Mouse (Mus musculus) cerebellum, adult 9-11 months (tissue): Measurements from ENCODE around the gene Slco2a1.

Experiments
- DNase-seq: peaks from one replicate; pipeline ENCODE4 v3.0.0; 2022

Slco2a1 gene

GRCm38 (mm10) chr9:103038705-103039104 is 50.2 kb downstream of the Slco2a1 start:
- DNase-seq, result no peak

GRCm38 (mm10) chr9:103040581-103040980 is 52.1 kb downstream of the Slco2a1 start:
- DNase-seq, result no peak

GRCm38 (mm10) chr9:103045406-103045805 is 56.9 kb downstream of the Slco2a1 start:
- no peak for DNase-seq

GRCm38 (mm10) chr9:103049049-103049511 is 60.6 kb downstream of the Slco2a1 start:
- no peak for DNase-seq

GRCm38 (mm10) chr9:103053829-103054228 is 65.3 kb downstream of the Slco2a1 start:
- DNase-seq, result no peak

- no peak for DNase-seq
Measured at GRCm38 (mm10) chr9:103055061-103055460, 66.5 kb downstream of the Slco2a1 start.

- DNase-seq, result no peak
Measured at GRCm38 (mm10) chr9:103056164-103056563, 67.7 kb downstream of the Slco2a1 start.

GRCm38 (mm10) chr9:103060551-103060950 is 72.0 kb downstream of the Slco2a1 start:
- DNase-seq, result no peak

- DNase-seq, result no peak
Measured at GRCm38 (mm10) chr9:103061471-103062053, 73.0 kb downstream of the Slco2a1 start.

GRCm38 (mm10) chr9:103063591-103063990 is 75.1 kb downstream of the Slco2a1 start:
- no peak for DNase-seq

GRCm38 (mm10) chr9:103066845-103067244 is 78.3 kb downstream of the Slco2a1 start:
- peak; percentile 33 for DNase-seq

- peak; percentile 74 for DNase-seq
Measured at GRCm38 (mm10) chr9:103067651-103068050, 79.1 kb downstream of the Slco2a1 start.

- peak; percentile 83 for DNase-seq
Measured at GRCm38 (mm10) chr9:103068769-103069168, 80.3 kb downstream of the Slco2a1 start.

- DNase-seq, result no peak
Measured at GRCm38 (mm10) chr9:103071541-103072203, 83.2 kb downstream of the Slco2a1 start.

- DNase-seq, result peak; percentile 22
Measured at GRCm38 (mm10) chr9:103072204-103072599, 83.7 kb downstream of the Slco2a1 start.

GRCm38 (mm10) chr9:103072926-103073515 is 84.5 kb downstream of the Slco2a1 start:
- DNase-seq, result no peak

- no peak for DNase-seq
Measured at GRCm38 (mm10) chr9:103076836-103077531, 88.5 kb downstream of the Slco2a1 start.

- DNase-seq, result no peak
Measured at GRCm38 (mm10) chr9:103078194-103078691, 89.7 kb downstream of the Slco2a1 start.

- DNase-seq, result no peak
Measured at GRCm38 (mm10) chr9:103080211-103080610, 91.7 kb downstream of the Slco2a1 start.

GRCm38 (mm10) chr9:103082246-103082975 is 93.9 kb downstream of the Slco2a1 start:
- no peak for DNase-seq

- no peak for DNase-seq
Measured at GRCm38 (mm10) chr9:103083405-103083804, 94.9 kb downstream of the Slco2a1 start.

- peak; percentile 20 for DNase-seq
Measured at GRCm38 (mm10) chr9:103086736-103087135, 98.2 kb downstream of the Slco2a1 start.

- peak; percentile 19 for DNase-seq
Measured at GRCm38 (mm10) chr9:103087301-103087700, 98.8 kb downstream of the Slco2a1 start.
